Mouse (Mus musculus): Measurements from ENCODE around the gene Lsm4.

DNA sequence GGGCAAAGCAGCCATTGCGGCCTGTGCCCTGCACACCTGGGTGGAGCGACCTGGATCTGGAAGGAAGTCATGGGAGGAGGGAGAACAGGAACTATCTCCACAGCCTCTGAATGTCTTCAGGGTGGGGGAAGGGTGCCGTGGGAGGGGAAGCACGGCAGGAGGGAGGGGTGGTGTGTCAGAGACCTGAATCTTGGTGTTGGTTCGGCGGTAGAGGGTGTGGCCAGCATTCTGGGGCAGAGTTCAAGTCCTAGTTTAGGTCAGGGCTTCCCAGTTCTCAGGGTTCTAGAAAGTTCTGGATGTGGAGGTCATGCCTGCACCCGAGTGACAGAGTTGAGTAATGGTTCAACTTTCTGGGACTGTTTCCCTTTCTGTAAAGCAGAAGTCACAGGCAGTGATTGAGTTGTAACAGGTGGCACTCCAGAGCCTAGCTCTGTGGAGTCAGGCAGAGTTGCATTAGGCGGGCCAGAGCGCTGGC is 46.8 kb downstream of the Lsm4 start:
- TF ChIP-seq CTCF (IDR thresholded peaks at IDR 0.05; ENCODE audit: low read depth) (no peak), EP300 (IDR thresholded peaks at IDR 0.05; ENCODE audit: low read depth) (no peak)
